Mouse (Mus musculus) heart, adult 2 months (tissue): ENCODE data around the gene Ppp1r13l.

Experiments
- CTCF ChIP-seq: fragments of 200-600 bp; IDR thresholded peaks from 2 replicates; pipeline ENCODE4 v1.8.1; 2022; ENCODE audit warnings: antibody characterized with exemption, mild to moderate bottlenecking, moderate library complexity
- EP300 ChIP-seq: fragments of 200-500 bp; IDR thresholded peaks from 2 replicates; pipeline ENCODE4 v1.6.1; 2011; ENCODE audit warnings: low read depth, low read length, control low read depth; ENCODE audit not compliant: insufficient read depth
- POLR2A ChIP-seq: fragments of 200-500 bp; IDR thresholded peaks from 2 replicates; pipeline ENCODE4 v1.6.1; 2011; ENCODE audit warnings: mild to moderate bottlenecking, low read depth, low read length, control low read depth; ENCODE audit not compliant: insufficient read depth

DNA sequence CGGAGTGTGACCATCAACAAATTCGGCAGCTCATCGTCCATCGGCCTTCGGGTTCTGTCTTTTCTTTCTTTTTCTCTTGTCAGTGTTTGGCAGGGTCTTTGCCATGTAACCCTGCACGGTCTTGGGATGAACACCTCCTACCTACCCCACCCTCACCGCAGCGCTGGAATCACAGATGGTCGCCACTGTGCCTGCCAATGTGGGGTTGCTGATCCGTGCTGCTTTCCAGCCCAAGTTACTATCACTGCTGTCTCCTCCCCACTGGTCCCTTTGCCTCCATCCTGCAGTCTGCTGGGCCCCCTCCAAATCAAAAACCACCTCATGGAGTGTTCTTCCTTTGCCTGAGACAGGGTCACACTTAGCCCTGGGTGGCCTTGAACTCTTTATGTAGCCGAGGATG lies 35.3 kb upstream of the Ppp1r13l start:
- no peak for TF ChIP-seq EP300
- no peak for TF ChIP-seq CTCF
- TF ChIP-seq POLR2A, result no peak
